Mouse (Mus musculus) adrenal gland, adult 10 weeks (tissue): ENCODE results near the gene Igfbp6. TPM values are rescaled to one million over a fixed set of nuclear protein-coding genes. Genes with fewer than 3 reads are reported as not detected.

Experiments used
- polyA plus RNA-seq: library from polyadenylated mRNA; stranded (reverse); fragments of 350-450 nt; fragmentation: Illumina TruSeq; extraction: RNeasy Lipid Tissue Mini Kit (QIAGEN cat#74804); gene quantifications from one replicate; pipeline ENCODE4 v1.2.3, GENCODE M21; 2014; ENCODE audit warnings: low read depth, low replicate concordance

The Igfbp6 gene
- polyA plus RNA-seq = not detected

DNA sequence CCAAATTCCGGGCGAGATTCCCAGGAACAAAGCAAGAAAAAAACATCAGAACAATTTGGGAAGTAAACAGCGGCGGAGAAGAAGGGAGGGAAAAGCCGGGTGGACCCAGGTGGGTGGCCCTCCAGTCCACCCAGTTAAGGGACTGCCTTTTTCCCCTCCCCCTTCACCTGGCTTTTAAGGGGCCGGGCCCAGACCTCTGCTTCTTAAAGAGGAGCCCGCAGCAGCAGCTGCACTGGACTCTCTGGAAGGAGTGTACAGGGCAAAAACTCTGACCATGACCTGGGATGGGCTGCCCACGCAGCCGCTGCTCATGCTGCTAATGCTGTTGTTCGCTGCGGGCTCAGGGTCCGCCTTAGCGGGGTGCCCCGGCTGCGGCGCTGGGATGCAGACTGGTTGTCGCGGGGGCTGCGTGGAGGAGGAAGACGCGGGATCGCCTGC, at the start of gene Igfbp6:
Igfbp6 (plus strand) TSS at position 89 of the 438 bp plus-strand sequence.

GRCm38 (mm10) chr15:102100161-102100981, 43.8 kb upstream of the Igfbp6 start, which contains the start of gene Tns2:
Gene Tns2 (plus strand): TSS chr15:102100413.

DNA sequence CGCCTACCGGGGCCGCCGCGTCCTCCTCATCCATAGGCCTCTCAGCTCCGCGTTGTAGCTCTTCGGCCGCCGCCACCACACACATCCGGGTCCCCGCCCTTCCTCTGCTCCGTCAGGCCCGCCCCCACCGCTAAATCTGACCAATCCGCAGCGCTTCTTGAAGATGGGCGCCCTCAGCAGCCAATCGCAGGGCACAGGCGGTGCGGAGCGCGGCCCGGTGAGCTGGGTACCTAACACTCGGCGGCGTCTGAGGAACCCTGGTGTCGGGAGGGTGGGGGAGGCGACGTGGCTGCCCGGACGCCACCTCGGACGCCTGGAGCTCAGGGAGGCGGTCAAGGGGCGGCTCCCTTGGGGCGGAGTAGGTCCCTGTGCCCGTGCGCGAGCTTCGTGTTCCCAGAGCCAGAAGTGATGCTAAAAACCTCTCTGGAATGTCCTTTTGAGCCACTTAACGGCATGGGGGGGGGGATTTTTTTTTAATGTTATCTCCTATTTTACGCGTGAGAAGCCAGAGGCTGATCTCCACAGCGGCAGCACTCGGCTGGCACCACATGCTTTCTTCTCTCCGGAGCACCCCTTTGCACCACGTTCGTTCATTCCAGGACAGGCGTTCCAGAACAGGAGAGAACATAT, 7.9 kb upstream of the Igfbp6 start, which contains the start of gene Spryd3:
Spryd3 (minus strand) TSS at position 106 of the 630 bp plus-strand sequence.

DNA sequence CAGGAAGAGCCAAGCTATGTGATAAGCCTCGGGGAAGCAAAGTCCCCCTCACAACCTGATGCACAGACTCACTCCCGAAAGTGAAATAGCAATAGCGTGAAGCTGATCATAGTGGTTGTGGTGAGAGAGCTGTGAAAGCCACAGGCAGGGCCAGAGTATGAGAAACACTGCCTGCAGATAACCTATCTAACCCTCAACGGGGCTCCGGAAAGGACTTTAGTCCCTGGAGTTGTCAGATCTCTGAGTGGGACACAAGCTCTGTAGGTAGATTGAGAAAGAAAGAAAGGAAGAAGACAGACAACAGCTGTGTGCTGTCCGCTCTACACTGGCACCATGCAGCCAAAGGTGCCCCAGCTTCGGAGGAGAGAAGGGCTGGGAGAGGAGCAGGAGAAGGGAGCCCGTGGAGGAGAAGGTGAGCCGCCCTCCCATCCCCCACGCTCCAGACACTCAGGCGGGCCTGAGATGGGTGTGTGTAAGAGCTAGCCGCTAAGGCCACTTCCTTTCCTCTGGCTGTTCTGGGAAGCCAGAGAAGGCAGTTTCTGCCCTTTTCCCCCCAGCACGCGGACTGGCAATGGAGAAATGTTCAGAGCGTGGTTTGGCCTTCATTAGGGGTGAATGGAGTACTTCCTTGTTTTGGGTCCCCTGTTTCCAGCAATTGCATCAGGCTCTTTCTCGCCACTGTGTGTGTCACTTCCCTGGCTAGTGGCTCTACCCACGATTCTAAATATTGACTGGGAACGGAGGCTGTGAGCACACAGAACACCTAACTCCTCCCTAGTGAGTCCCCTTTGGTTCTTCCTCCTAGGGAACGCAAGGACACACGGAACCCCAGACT, 6.4 kb downstream of the Igfbp6 start, which contains the start of gene Soat2:
Soat2 (plus strand) TSS at position 226 of the 835 bp plus-strand sequence.

Other genes with a start within 250 kb of the Igfbp6 start
- gene Krt4, start 219.6 kb upstream of the Igfbp6 start, polyA plus RNA-seq = not detected
- not detected for gene Krt79, start 204.0 kb upstream of the Igfbp6 start, polyA plus RNA-seq
- not detected for gene Krt78, start 190.1 kb upstream of the Igfbp6 start, polyA plus RNA-seq
- gene Krt8, start 139.9 kb upstream of the Igfbp6 start, polyA plus RNA-seq = not detected
- not detected for gene Krt18, start 116.2 kb upstream of the Igfbp6 start, polyA plus RNA-seq
- 196 TPM for gene Eif4b, start 70.6 kb upstream of the Igfbp6 start, polyA plus RNA-seq
- gene Tns2, start 43.9 kb upstream of the Igfbp6 start, polyA plus RNA-seq = 31.5 TPM
- gene Spryd3, start 8.1 kb upstream of the Igfbp6 start, polyA plus RNA-seq = 1.4 TPM
- gene Soat2, start 6.2 kb downstream of the Igfbp6 start, polyA plus RNA-seq = not detected
- 34.7 TPM for gene Zfp740, start 58.9 kb downstream of the Igfbp6 start, polyA plus RNA-seq
- 32.6 TPM for gene Csad, start 60.4 kb downstream of the Igfbp6 start, polyA plus RNA-seq
- gene Itgb7, start 87.6 kb downstream of the Igfbp6 start, polyA plus RNA-seq = not detected
- 9.1 TPM for gene Rarg, start 113.2 kb downstream of the Igfbp6 start, polyA plus RNA-seq
- gene Gm9918, start 126.2 kb downstream of the Igfbp6 start, polyA plus RNA-seq = 0.35 TPM
- 1.9 TPM for gene Mfsd5, start 135.1 kb downstream of the Igfbp6 start, polyA plus RNA-seq
- gene Espl1, start 151.9 kb downstream of the Igfbp6 start, polyA plus RNA-seq = not detected
- gene Pfdn5, start 181.8 kb downstream of the Igfbp6 start, polyA plus RNA-seq = 69.6 TPM
- gene Myg1, start 187.3 kb downstream of the Igfbp6 start, polyA plus RNA-seq = 8.9 TPM
- gene Aaas, start 206.4 kb downstream of the Igfbp6 start, polyA plus RNA-seq = 2.6 TPM
- gene Sp7, start 222.8 kb downstream of the Igfbp6 start, polyA plus RNA-seq = not detected